Mouse (Mus musculus) frontal cortex, postnatal 10 days (tissue): Measurements from ENCODE around the gene Lmtk2.

ENCODE experiments used
- DNase-seq, 2 experiments: peaks; one replicate each; pipeline ENCODE4 v3.0.0; 2022; ENCODE audit warnings: low spot score in 2 of 2, mixed read lengths in 1 of 2

Lmtk2 gene

GRCm38 (mm10) chr5:144100149-144100935, at the start of gene Lmtk2:
Gene Lmtk2, plus strand, starts transcription at chr5:144100436.
- peak; percentile 93 to 97 for DNase-seq

DNA sequence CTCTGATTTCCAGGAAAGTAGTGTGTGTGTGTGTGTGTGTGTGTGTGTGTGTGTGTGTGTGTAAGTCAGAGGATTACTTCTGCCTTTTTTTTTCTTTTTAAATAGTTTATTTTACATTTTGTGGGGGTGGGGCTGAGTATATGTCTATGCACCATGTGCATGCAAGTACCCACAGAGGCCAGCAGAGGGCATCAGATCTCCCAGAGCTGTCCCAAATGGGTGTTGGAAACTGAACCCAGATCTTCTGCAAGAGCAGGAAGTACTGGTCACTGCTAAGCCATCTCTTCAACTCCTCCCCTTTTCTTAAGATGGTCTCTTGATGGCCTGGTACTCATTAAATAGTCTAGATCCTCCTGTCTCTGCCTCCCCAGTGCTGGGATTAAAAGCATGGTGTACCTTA, 49.0 kb upstream of the Lmtk2 start:
- no peak for DNase-seq

- DNase-seq, result no peak
Measured at GRCm38 (mm10) chr5:144053450-144053849, 46.8 kb upstream of the Lmtk2 start.

- DNase-seq, result no peak
Measured at GRCm38 (mm10) chr5:144054340-144054739, 45.9 kb upstream of the Lmtk2 start.

GRCm38 (mm10) chr5:144064093-144064492, 36.1 kb upstream of the Lmtk2 start:
- no peak for DNase-seq

GRCm38 (mm10) chr5:144066036-144066435, 34.2 kb upstream of the Lmtk2 start:
- no peak for DNase-seq

- no peak for DNase-seq
Measured at GRCm38 (mm10) chr5:144070064-144070463, 30.2 kb upstream of the Lmtk2 start.

DNA sequence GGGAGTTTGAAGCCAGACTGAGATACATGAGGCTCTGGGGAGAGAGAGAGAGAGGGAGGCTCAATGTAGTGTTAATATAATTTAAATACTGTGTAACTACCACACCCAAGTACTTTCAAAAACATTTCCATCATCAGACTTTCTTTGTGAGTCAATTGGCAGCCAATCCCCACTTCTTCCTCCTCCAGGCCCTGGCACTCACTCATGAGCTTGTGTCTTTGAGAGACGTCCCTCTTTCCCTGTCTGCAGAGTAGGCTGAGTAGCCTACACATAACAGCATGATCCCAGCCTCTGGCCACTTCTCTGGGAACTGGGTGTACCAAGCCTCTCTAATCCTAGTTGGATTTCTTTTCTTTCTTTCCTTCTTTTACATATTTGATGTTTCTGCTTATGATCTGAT, 29.0 kb upstream of the Lmtk2 start:
- no peak for DNase-seq

DNA sequence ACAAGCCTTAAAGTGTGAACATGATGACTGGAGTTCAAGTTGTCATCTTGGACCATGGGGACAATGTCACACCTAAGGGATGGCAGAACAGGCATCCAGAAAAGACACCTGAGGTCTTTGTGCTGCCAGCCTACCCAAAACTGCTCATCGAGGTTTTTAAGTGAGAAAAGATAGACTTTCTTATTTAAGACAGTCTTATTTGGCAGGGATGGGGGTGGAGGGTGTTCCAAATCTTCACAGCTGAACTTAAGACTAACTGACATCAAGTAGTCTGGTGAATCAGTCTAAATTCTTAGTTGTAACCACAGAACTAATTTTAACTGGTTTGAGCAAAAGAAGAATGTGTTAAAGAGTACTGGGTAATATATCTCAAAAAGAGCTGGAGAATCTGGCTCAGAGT, 22.7 kb upstream of the Lmtk2 start:
- DNase-seq, result no peak

GRCm38 (mm10) chr5:144080886-144081285, 19.4 kb upstream of the Lmtk2 start:
- no peak for DNase-seq

DNA sequence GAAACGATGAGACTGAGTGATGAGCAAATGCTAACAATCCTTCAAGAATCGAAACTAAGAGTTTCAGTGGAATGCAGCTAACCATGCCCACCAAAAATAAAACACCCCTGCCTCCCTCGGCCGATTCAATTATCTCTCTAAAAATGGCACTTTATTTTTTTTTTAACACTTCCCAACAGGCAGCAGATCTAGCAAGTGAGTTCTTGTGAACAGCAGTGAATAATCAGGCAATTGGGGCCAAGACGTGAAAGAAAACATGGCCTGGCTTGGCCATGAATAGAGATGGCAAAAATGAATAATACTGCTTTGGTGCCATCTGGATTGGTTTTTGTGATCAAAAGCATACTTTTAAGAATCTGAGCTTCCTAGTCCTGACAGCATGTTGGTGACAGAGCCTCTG, 18.2 kb upstream of the Lmtk2 start:
- DNase-seq, result no peak

DNA sequence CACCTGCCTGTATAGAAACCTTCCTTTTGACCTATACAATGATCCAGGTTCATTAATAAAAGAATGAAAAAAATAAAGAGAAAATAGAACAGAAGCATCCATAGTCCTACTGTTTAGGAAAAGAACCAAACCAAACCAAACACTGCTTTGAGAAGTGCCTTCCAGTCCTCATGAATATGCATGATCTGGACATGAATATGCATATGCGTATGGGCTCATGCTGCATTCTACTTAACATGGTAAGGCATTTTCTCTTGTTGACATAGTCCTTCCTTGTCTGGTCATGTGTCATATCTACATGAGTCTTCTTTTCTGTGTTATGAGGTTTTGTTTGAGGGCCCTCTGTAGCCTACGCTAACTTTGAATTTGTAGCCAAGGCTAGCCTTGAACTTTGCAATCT, 16.7 kb upstream of the Lmtk2 start:
- no peak for DNase-seq

DNA sequence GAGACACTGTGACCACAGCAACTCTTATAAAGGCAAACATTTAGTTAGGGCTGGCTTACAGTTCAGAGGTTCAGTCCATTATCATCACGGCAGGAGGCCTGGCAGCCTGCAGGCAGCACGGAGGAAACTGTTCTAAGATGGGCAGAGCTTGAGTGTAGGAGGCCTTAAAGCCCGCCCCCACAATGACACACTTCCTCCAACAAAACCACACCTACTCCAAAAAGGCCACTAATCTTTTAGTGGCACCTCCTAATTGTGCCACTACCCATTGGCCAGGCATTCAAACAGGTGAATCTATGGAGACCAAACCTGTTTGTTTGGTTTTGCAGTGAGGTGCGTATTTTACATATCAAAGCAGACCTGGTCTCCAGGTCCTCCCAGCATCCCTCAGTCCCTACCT, 16.0 kb upstream of the Lmtk2 start:
- no peak for DNase-seq

- DNase-seq, result no peak
Measured at GRCm38 (mm10) chr5:144085696-144086095, 14.5 kb upstream of the Lmtk2 start.

DNA sequence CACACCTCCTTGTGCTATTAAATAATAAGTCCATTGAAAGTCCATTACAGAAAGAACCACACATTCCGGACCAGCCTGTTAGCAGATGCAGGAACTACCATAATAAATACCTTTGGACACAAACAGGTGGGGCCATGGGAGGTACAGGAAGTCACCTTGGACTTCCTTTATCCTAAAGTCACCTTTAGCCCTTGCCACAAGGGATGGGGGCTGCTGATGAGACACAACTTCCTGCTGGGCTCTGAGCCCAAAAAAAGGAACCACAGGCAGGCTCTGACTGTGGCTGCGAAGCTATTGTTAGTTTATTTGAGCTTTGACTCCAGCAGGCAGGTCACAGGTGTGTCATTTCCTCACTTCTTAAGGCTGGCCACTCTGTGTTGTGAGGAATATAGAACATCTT, 13.7 kb upstream of the Lmtk2 start:
- DNase-seq, result no peak

DNA sequence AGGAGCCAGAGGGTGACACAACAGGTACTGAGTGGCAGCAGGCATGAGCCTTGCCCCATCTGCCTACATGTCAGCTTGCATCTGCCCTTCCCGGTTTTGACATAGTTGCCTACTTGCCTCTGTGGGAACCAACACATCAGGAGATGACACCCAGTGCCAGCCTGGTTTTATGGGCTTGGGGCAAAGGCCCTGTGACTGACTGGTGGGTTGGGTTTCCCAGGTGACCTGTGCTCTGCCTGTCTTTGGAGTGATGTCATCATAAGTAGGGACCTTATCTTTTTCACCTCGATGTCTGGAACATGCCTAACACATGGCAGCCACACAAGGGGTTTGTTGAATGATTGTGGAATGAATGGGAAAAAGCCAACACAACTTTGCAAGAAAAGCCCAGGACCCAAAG, 11.9 kb upstream of the Lmtk2 start:
- no peak for DNase-seq

DNA sequence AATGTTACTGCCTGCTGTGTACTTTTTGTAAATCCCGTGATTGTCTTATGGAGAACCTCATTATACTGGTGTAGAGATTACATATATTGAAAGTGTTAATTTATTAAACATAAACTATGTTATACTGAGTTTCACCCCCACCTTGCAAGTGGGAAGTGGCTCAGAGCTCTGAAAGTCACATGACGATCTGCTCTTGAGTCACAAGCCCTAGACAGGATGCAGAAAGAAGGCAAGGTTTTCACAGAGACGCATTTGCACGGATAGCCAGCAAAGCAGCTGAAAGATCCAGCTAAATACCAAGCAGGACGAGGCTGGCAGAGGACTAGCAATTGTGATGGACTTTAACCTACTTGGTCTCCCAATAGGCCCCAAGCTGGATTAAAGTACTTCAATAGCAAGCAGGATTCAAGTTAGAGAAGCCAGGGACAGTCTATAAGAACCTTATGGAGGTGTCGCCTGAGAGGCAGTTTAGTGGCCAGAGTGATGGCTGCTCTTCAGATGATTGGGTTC, 4.7 kb upstream of the Lmtk2 start:
- no peak for DNase-seq

DNA sequence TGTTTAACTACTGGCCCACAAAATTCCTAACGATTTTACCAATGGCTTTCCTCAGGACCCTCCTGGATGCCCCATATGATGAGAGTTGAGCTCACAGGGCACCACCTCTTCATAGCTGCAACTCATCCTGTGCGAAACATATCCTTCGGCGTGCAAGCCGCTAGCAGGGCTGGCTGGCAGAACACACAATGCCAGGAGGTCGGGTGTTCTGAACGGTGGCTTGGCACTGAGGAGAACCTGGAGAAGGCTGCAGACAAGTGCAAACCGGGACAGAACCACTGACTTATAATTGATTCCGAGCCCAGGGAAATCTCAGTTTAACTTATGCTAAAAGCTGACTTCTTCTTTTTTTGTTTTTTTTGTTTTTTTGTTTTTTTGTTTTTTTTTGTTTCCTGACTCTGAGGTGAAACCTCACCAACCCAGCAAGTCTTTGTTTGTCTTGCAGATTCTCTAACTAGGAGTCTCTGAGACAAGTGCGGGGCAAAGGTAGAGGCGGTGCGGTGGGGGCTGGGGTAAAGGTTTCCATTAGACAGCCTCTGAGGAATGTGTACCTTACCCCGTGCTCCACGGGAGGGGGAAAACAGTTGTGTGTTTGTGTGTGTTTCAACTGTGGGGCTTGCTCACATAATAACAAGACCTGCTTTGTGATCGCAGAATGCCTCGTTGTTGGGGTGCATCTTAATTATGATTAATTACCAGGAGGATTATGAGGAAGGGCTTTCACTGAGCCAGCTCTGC, 2.2 kb upstream of the Lmtk2 start:
- DNase-seq, result no peak

DNA sequence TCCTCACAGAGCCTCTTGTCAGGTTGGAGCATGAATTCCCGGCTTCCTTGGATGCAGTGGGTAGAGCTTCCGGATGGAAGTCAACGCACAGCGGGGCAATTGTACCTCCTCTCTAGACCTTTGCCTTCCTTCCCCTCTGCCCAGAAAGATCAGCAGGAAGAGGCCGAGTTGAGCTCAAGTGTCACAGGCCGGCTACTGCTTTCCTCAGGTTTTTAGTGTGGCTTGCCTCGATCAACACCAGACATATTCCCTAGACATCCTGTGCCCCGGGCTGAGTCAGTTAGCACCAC, 1.7 kb upstream of the Lmtk2 start:
- no peak for DNase-seq

- no peak for DNase-seq
Measured at GRCm38 (mm10) chr5:144100948-144101347, 712 bp downstream of the Lmtk2 start.

DNA sequence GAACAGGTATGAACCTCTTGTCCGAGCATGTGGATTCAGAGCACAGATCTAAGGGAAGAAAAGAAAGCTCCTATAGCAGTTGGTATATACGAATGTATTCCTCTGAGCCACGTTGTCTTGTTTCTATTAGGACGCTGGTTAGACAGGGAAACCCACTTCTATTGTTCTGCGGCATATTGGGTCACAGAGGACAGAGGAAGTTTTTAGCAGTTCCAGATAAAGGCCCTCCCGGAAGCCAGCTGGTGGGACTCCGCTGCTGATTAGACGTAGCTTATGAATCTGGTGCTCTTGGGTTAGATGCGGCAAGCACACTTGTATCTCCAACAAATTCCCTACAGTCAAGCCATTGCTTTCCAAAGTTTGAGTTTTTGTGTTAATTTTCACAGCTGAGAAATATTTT, 4.8 kb downstream of the Lmtk2 start:
- DNase-seq, result no peak

DNA sequence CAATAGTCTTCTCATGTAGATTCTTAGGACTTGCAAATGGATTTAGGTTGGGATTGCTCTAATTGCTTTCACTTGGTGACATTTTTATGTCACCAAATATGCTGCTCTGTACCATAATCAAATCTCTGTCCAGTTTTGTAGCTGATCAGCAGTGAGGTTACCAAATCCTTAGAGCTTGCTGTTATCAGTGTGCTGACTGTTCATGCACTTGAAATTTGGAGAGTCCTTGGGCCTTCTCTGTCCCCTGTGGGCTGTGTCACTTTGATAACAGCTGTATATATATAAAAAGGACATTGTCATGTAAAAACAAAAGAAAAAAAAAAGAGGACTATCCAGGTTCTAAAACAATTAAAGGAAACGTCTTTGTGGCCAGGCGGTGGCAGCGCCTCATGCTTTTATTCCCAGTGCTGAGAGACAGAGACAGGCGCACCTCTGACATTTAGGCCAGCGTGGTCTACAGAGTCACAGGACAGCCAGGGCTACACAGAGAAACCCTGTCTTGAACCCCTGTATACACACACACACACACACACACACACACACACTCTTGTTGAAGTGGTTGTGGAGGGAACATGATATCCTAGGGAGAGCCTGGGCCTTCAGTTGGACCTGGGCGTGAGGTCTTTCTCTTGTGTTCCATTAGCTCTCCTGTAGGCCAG, 5.4 kb downstream of the Lmtk2 start:
- DNase-seq, result no peak

GRCm38 (mm10) chr5:144106130-144106510, 5.9 kb downstream of the Lmtk2 start:
- no peak for DNase-seq
